Mouse (Mus musculus): ENCODE measurements at regions not wholly inside any gene's neighbourhood (a gene's known extent, or its start where the extent isn't known, plus 50 kb on each side); places are given as distances from the start of the nearest gene placed in this dataset.

DNA sequence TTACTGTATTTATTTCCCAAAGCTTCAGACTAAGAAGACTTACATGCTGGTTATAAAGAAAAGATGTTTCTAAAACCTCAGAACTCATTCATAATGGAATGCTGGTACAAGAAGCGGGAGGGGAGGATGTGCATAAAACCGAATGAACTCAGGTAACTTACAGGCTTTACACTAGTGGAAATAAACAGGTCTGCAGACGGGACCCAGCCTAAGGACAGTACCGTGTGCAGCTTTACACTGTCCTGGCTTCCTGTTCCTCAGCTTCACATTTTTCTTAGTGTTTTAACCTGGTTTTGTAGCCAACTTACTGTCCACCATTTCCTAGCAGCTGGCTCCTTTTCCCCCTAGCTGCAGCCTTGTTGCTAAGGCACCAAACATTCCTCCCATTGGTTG is 196.1 kb upstream of the Zfp804b start:
- TF ChIP-seq CTCF (IDR thresholded peaks at IDR 0.05) (no peak), POLR2A (IDR thresholded peaks at IDR 0.05; ENCODE audit: insufficient read depth, low read depth, low read length) (no peak)

All from heart, adult 2 months (tissue).